Mouse (Mus musculus): ENCODE measurements at regions not wholly inside any gene's neighbourhood (a gene's known extent, or its start where the extent isn't known, plus 50 kb on each side); places are given as distances from the start of the nearest gene placed in this dataset.

GRCm38 (mm10) chr1:18522902-18523301, 258.0 kb upstream of the Defb41 start:
- TF ChIP-seq MAX (IDR thresholded peaks at IDR 0.05), result no peak
- TF ChIP-seq CTCF (IDR thresholded peaks at IDR 0.05; ENCODE audit: control insufficient read depth, insufficient read depth, insufficient read length), result no peak
- TF ChIP-seq MYOG (IDR thresholded peaks at IDR 0.05; ENCODE audit: control insufficient read depth, extremely low read depth, insufficient read length), result no peak
- no peak for TF ChIP-seq FOSL1 (IDR thresholded peaks at IDR 0.05; ENCODE audit: insufficient read depth, low read length, poor library complexity, severe bottlenecking)
- TF ChIP-seq USF1 (IDR thresholded peaks at IDR 0.05; ENCODE audit: low read depth), result no peak

Measured in C2C12 (cell line).